Mouse (Mus musculus): ENCODE results near the gene Gm10134.

- TF ChIP-seq EP300 (IDR thresholded peaks at IDR 0.05; ENCODE audit: low read depth) (no peak), CTCF (IDR thresholded peaks at IDR 0.05; ENCODE audit: low read depth) (no peak)
Measured at GRCm38 (mm10) chr2:28479208-28480204, 26.4 kb upstream of the Gm10134 start.
